Mouse (Mus musculus): Measurements from ENCODE around the gene Cenpb.

The Cenpb gene

DNA sequence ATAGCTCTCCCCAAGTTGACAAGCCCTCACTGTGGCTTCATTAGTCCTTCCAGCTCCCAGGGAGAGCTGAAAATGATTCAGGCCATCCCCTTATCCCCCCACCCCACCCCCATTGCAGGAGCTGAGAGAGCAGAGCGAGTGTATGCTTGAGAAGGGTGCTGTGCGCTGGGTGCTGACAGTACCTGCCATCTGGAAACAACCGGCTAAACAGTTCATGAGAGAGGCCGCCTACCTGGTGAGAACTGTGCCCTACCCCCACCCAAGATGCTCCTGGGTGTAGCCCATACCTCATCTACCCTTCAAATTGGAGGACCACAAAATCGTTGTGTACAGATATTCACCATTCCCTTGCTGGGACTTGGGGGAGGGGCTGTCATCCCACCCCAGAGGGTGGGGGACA is 40.6 kb downstream of the Cenpb start:
- no peak for DNase-seq (ENCODE audit: low read depth)

GRCm38 (mm10) chr2:131138760-131139159 is 41.1 kb downstream of the Cenpb start:
- no peak for DNase-seq (ENCODE audit: low read depth)

DNA sequence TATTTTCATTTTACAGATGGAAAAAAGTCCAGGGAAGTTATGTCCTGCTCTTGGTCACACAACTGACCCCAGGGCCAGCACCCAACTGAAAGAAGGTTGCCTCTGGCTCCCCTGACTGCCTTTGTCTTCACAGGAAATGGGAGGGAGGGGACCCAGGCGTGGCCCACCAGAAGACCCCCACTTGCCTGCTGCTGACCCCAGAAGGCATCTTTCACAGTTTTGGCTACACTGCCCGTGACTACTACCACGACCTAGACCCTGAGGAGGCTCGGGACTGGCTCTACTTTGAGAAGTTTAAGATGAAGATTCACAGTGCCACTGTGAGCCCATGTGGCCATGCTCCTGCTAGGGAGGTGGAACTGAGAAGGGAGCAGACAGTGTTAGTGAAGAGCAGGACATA is 41.6 kb downstream of the Cenpb start:
- DNase-seq (ENCODE audit: low read depth) = no peak

GRCm38 (mm10) chr2:131135521-131136139 is 44.2 kb downstream of the Cenpb start:
- no peak for DNase-seq (ENCODE audit: low read depth)

- DNase-seq (ENCODE audit: low read depth) = no peak
Observed at GRCm38 (mm10) chr2:131134826-131135400, 45.0 kb downstream of the Cenpb start.

DNA sequence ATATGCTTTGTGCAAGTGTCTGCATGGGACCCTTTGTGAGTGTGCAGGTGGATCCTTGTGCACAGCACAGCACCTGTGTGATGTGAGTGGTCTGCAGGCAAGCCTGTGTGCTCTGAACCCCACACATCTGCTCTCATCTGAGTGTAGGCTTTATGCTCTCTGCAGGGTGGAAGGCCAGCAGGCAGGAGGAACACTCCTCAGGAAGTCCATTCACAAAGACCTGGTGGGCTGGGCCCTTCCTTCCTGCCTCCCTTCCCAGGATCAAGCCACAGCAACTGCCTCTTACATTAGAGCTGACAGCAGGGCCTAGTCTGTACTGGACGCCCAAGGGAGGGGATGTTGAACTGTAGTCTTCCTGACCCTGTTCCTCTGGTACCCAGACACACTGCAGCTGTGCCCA is 45.5 kb downstream of the Cenpb start:
- DNase-seq (ENCODE audit: low read depth) = no peak

DNA sequence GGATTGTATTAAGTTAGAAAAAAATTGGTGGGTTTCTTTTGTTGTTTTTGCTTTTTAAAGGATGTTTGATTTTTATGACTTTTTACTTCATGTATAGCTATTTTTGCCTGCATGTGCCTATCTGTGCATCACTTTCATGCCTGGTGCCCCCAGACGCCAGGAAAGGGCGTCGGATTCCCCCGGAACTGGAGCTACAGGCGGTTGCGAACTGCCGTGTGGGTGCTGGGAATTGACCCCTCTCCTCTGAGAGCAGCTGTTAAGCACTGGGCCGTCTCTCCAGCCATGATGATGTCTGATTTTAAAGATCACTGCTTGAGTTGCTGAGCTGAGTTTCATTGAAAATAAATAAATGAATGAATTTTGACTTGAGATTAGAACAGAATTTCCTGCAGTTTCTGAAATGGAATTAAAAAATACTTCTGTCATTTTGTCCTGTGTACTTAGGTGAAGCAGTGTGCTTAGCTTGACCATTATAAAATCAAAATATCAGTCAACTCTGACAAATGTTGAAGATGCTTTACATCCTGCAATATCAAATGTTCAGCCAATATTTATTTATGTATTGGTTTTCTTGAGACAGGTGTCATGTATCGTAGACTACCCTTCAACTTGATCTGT is 46.8 kb downstream of the Cenpb start, which contains the start of gene Gm11037:
TSS of gene Gm11037 (plus strand) at position 568 of the 618 bp plus-strand sequence.
- no peak for DNase-seq (ENCODE audit: low read depth)

- DNase-seq (ENCODE audit: low read depth) = no peak
Observed at GRCm38 (mm10) chr2:131132111-131132888, 47.6 kb downstream of the Cenpb start.

- DNase-seq (ENCODE audit: low read depth) = no peak
Observed at GRCm38 (mm10) chr2:131130849-131131248, 49.0 kb downstream of the Cenpb start.

DNA sequence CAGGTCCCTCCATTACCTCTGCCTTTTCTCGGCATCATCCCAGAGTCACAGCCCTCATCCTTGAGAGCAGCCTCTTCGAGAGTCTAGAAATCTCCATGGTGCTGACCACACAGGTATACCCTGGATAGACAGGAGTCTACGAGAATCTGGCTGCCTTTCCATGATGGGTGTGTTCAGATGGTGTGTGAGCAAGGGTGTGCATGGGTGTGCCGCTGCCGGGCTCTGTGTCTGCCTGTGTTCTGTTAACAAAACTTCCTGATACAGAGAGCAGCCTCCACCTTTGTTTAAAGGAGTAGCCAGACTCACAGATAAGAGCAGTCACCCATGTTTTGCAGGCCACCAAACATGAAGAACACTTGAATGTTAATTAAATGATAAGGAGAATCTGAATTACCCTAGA is 50.0 kb downstream of the Cenpb start:
- no peak for DNase-seq (ENCODE audit: low read depth)

DNA sequence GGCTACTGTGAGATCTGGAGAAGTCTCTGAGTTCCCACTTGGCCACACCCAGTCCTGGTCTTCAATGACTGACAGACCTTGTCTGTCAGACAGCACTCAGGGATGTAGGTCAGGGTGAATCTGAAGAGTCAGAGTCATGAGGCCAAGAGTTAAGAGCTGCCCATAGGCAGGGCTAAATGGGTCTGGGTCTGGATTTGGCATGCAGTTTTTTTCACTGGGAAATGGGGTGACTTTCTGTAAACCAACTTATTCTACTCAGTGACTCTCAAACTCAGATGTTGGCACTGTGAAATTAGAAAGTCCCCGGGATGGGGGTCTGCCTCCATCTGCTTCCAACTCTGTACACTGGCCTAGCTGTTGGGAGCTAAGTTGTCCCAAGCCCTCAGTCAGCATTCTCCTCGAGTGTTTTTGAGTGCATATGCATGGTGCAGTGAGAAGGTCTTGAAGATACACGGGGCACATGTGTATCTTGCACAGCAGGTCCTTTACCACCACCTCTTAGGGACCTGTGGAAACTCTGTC is 51.2 kb downstream of the Cenpb start:
- DNase-seq (ENCODE audit: low read depth) = no peak

DNA sequence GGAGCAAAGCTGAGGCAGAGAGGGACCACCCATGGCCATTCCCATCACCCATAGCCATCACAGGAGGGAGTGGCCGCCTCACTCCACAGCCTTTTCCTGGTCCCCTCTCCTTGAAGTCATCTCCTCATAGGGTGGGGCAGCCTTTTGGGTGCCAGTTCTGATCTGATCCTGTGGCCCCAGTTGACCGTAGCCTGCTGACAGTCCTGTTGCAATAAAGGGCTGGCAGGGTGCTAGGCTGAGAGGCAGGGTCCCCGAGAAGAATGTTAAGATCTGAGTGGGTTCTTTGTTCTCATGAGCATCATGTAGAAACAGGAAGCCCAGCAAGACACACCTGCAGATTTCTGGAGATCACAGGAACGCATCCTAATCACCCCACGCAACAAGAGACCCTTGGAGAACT is 51.7 kb downstream of the Cenpb start:
- DNase-seq (ENCODE audit: low read depth) = no peak

GRCm38 (mm10) chr2:131127161-131127730 is 52.6 kb downstream of the Cenpb start, which contains the start of gene Hspa12b:
TSS of gene Hspa12b (plus strand) at chr2:131127280.
- no peak for DNase-seq (ENCODE audit: low read depth)

DNA sequence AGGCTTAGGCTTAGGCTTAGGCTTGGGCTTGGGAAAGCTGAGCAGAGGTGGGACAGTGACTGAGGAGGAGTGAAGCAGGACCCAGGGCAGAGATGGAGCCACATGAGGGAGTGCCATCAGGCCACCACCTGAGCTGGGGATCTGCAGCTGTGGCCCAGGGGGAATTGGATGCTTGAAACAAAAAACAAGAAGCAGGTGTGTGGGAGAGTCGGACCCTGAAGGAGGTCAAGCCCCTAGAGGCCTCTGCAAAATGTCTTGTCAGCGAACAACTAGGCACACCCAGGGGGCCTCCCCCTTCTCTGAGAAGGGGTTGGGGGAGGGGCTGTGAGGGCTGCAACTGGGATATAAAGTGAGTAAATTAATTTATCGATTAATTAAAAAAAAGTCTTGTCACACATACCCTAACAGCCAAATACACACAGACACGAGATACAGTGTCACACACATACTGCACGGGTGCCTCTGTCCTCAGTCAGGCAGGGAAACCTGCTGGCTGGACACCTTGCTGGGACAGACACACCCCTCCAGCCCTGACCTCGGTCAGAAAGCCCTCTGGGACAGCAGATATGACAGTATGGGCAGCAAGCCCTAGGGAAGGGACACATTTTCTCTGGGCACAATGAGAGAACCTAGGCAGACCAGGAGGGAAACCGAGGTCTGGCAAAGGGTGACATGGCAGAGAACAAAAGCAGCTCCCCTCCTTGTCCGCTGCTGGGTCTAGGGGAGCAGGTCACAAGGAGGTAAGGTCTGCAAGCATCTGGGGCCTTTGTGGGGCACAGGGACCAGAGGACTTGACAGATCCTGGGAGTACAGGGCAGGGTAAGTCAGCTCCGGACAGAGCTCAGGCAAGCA is 53.7 kb downstream of the Cenpb start:
- no peak for DNase-seq (ENCODE audit: low read depth)

All from naive thymus-derived CD4-positive, alpha-beta T cell, adult 2 months (primary cell).